Mouse (Mus musculus) hindbrain, postnatal 0 days (tissue): ENCODE measurements around the gene Trim47. TPM values are rescaled to one million over a fixed set of nuclear protein-coding genes. Genes with fewer than 3 reads are reported as not detected.
A peak's percentile ranks its signal among the peaks of the same experiment; 100 is the strongest.

Source experiments
- ATAC-seq: fragments of 200-750 bp; cut with Nextera tagmentation; 2 replicates; pipeline ENCODE4 v1.8.0; 2017; ENCODE audit warnings: mild to moderate bottlenecking, moderate TSS enrichment, moderate library complexity
- DNase-seq: peaks from one replicate; pipeline ENCODE4 v3.0.0-alpha.2; 2015; ENCODE audit warnings: low spot score
- H3K27ac ChIP-seq: fragments of 300-500 bp; sonication (generic); 2 replicates; pipeline ENCODE4 v1.5.1; 2014; ENCODE audit warnings: mild to moderate bottlenecking
- H3K27me3 ChIP-seq: fragments of 300-500 bp; sonication (generic); 2 replicates; pipeline ENCODE4 v1.6.1; 2014; ENCODE audit warnings: low read length, mixed read lengths; ENCODE audit not compliant: insufficient read depth
- H3K36me3 ChIP-seq: fragments of 300-500 bp; sonication (generic); 2 replicates; pipeline ENCODE4 v1.6.1; 2014; ENCODE audit warnings: low read length, mixed read lengths; ENCODE audit not compliant: insufficient read depth
- H3K4me1 ChIP-seq: fragments of 300-500 bp; sonication (generic); 2 replicates; pipeline ENCODE4 v1.6.1; 2014; ENCODE audit warnings: antibody characterized with exemption, low read length, mixed read lengths; ENCODE audit not compliant: insufficient read depth
- H3K4me2 ChIP-seq: fragments of 300-500 bp; sonication (generic); 2 replicates; pipeline ENCODE4 v1.6.1; 2014; ENCODE audit warnings: low read depth, mild to moderate bottlenecking, low read length, moderate library complexity, mixed read lengths
- H3K4me3 ChIP-seq: fragments of 300-500 bp; sonication (generic); 2 replicates; pipeline ENCODE4 v1.5.1; 2014; ENCODE audit warnings: low read length
- H3K9ac ChIP-seq: fragments of 300-500 bp; sonication (generic); replicated peaks from 2 replicates; pipeline ENCODE4 v1.6.1; 2014; ENCODE audit warnings: mild to moderate bottlenecking, low read length, moderate library complexity, mixed read lengths
- H3K9me3 ChIP-seq: fragments of 300-500 bp; sonication (generic); 2 replicates; pipeline ENCODE4 v1.6.1; 2016; ENCODE audit warnings: low read length, mixed read lengths
- CTCF ChIP-seq: IDR thresholded peaks from 2 replicates; pipeline ENCODE4 v1.5.1; 2016; ENCODE audit warnings: antibody characterized with exemption, control low read depth, low read depth
- WGBS: fragments of 180-500 bp; shearing (Covaris S2); extraction: QIAGEN DNeasy Blood & Tissue Kit; methylation state at CpG from one replicate; pipeline ENCODE4 v1.1.7; 2014; 5-methylcytosine and 5-hydroxymethylcytosine counted together
- polyA plus RNA-seq: library from polyadenylated mRNA; unstranded; fragments of >200 nt; fragmentation: Nextera tagmentation; extraction: Ambion mirVana; gene quantifications from 2 replicates; pipeline ENCODE4 v1.2.1, GENCODE M21; 2015
- total RNA-seq: library from RNA; depleted of rRNA; stranded (reverse); fragments of >200 nt; gene quantifications from 2 replicates; pipeline ENCODE4 v1.2.3, GENCODE M21; 2014

Trim47 gene
- total and polyA plus RNA-seq, 2 experiments from 2014 or later: 9.5 to 17.0 TPM

DNA sequence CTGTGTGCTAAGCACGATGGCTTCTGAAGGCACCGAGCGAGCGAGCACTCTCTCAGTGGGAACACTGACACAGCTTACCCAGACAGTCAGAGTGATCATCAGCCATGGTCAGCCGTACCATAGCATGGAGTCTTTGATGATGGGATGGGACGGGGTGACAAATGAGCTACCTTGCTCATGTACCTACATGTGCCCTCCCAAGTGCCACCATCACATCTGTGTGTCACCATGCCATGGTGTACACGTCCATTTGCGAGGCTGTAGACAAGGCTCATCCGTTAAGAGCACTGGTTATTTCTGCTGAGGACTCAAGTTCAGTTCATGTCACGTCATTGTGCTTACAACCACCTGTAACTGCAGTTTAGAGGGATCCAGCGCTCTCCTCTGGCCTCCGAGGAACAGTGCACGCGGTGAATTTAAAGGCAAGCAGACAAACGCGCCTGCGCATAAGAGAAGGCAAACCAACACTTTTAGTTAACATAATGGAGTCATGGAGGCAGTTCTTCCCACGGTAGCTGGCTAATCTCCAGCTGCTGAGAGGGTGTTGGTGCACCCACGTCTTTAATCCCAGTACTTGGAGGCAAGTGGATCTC, 15.3 kb downstream of the Trim47 start:
- ATAC-seq (no peak), DNase-seq (no peak)
- Histone ChIP-seq H3K27me3 (peaks cover 33% of the 10 kb centered on the region), H3K4me3 (no peak overlapping the region), H3K27ac (no peak overlapping the region), H3K9me3 (no peaks in the 10 kb centered on the region), H3K4me2 (no peak overlapping the region), H3K36me3 (no peaks in the 10 kb centered on the region), H3K4me1 (0 out of 2 replicates have a peak, but pooled peaks cover 9% of the 10 kb centered on the region), H3K9ac (no peak overlapping the region)
- 85% methylated on average over 19 of the region's 19 CpGs for WGBS
- TF ChIP-seq CTCF: no peak

DNA sequence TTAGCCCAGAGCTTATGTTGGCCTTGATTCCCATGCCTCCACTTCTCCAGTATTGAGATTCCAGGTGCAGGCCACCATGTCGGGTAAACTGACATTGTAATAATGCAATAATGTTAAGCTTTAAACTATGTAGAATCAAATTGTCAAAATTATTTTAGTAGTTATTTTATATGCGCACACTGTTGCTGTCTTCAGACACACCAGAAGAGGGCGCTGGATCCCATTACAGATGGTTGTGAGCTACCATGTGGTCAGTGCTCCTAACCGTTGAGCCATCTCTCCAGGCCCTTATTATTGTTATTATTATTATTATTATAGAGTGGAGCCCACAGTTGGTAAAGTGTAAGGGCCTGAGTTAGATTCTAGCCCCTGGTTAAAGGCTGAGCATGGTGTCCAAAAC, 15.9 kb downstream of the Trim47 start:
- no peak for ATAC-seq
- DNase-seq: no peak
- Histone ChIP-seq H3K4me3 (no peak overlapping the region), H3K4me1 (0 out of 2 replicates have a peak, but pooled peaks cover 9% of the 10 kb centered on the region), H3K36me3 (no peaks in the 10 kb centered on the region), H3K9me3 (no peaks in the 10 kb centered on the region), H3K4me2 (no peak overlapping the region), H3K27ac (no peak overlapping the region), H3K9ac (no peak overlapping the region), H3K27me3 (peaks cover 33% of the 10 kb centered on the region)
- WGBS: 77% methylated on average over 4 of the region's 4 CpGs
- peak; percentile 32 for TF ChIP-seq CTCF

DNA sequence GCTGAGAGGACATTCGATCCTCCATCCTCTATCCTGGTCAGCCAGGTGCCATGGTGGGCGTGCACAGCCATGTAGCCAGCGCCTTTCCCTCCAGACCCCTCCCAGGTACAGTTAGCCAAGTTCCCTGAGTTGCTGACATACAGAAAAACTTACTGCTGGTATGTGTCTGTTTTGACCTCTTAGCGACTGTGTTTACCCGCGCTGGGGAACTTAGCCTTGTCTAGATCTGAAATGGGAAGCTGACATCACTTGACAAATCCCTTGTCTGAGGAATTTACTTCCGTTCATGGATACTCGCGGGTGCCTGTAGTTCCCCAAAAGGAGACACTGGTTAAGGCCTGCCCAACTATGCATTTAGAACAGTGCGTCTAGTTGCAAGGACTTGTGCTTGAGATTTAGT, 16.5 kb downstream of the Trim47 start:
- H3K4me3 ChIP-seq: peak overlapping the region; percentile 41
- no peak overlapping the region; the same call in 1 of the 2 replicates for H3K9ac ChIP-seq
- ATAC-seq (no peak), DNase-seq (no peak)
- 31% methylated on average over 10 of the region's 10 CpGs for WGBS
- no peak for TF ChIP-seq CTCF
- peak overlapping the region; percentile 59 for H3K4me2 ChIP-seq
- H3K4me1 ChIP-seq: 0 out of 2 replicates have a peak, but pooled peaks cover 9% of the 10 kb centered on the region
- peaks cover 33% of the 10 kb centered on the region for H3K27me3 ChIP-seq
- H3K36me3 ChIP-seq: no peaks in the 10 kb centered on the region
- 0 out of 2 replicates have a peak overlapping the region, but pooled peaks have one; percentile 22 for H3K27ac ChIP-seq
- no peaks in the 10 kb centered on the region for H3K9me3 ChIP-seq

DNA sequence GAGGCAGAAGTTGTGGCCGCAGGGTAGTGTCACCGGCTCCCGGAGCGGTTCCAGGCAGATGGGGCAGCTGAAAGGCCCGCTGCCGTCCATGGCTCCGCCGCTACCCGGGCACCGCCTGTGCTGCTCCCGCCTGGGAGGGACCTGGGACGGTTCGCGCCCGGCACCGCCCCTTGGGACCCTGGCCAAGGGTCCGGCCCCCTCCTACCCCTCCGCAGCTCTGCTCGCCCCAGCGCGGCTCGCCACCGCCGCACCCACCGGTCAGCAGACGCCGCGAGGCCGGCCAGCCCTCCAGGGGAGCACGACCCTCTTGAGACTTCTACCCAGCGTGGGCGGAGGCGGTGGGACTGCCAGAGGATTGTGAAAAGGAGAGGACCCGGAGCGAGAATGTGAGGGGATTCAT, 16.9 kb downstream of the Trim47 start:
- Histone ChIP-seq H3K4me3 (peak overlapping the region; percentile 41), H3K27ac (0 out of 2 replicates have a peak overlapping the region, but pooled peaks have one; percentile 22), H3K4me2 (peak overlapping the region; percentile 59), H3K27me3 (peaks cover 33% of the 10 kb centered on the region), H3K9ac (peak overlapping the region; percentile 18; the same call in 1 of the 2 replicates), H3K9me3 (no peaks in the 10 kb centered on the region), H3K36me3 (no peaks in the 10 kb centered on the region), H3K4me1 (0 out of 2 replicates have a peak, but pooled peaks cover 9% of the 10 kb centered on the region)
- no peak; the same call in 1 of the 2 replicates for ATAC-seq
- TF ChIP-seq CTCF: no peak
- 3% methylated on average over 34 of the region's 35 CpGs for WGBS
- DNase-seq: peak; percentile 41

DNA sequence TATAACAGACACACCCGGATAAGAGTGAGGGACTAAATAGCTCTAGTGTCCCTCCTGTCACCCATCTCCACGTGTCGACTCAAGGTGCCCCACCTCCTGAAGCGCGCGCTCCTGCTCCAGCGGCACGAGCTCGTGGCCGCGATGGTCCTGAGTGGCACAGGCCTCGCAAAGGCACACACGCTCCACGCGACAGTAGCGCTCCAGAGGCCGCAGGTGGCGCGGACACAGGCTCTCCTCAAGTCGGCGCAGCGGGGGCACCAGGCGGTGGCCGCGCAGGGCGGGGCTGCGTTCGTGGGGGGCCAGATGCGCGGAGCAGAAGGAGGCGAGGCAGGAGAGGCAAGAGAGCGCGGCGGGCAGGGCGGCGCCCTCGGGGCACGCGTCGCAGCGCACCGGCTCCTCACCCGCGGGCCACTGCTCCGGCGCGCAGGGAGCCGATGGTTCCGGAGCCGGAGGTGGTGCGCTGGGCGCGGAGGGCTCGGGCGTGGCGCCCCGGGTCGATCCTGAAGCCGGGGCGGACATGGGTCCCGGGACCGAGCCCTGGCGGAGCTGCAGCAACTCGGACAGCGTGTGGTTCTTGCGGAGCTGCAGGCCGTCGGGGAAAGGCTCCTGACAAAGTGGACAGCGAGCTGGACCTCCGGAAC, 17.4 kb downstream of the Trim47 start:
- no peak for TF ChIP-seq CTCF
- Histone ChIP-seq H3K27ac (0 out of 2 replicates have a peak overlapping the region, but pooled peaks have one; percentile 22), H3K4me3 (peak overlapping the region; percentile 41), H3K27me3 (peaks cover 33% of the 10 kb centered on the region), H3K4me1 (0 out of 2 replicates have a peak, but pooled peaks cover 9% of the 10 kb centered on the region), H3K4me2 (peak overlapping the region; percentile 59), H3K36me3 (no peaks in the 10 kb centered on the region), H3K9me3 (no peaks in the 10 kb centered on the region), H3K9ac (peak overlapping the region; percentile 18; the same call in 1 of the 2 replicates)
- DNase-seq (no peak), ATAC-seq (0 out of 2 replicates have a peak, but pooled peaks have one; percentile 22)
- 2% methylated on average over 66 of the region's 70 CpGs for WGBS

DNA sequence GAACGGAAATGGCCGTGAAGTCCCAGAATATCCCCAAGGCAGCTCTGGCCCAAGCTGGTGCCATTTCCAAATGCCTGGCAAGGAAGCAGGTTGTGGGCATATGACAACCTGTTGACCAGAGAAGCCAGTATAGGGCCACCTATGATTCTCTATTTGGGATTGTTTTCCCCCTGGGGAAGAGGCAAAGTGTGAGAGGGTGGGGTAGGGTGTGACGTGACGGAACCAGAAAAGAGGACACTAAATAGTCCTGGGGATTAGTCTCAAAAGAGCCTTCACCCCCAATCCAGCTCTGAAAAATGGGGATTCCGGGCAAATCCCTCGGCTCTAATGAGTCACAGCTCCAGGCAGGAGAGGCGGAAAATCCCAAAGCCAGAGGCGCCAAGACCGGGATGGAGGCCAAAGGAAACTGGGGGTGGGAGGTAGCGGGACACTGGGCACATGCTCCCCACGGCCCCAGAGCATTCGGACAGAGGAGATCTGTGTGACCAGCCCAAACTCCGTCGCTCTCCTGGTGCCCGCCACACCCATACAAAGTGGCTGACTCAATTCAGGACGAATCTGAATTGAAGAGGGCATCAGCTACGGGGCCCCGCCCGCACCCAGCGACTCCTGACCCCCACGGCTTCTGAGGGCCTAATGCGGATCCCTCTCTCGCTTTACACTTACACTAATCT, 18.4 kb downstream of the Trim47 start:
- H3K9me3 ChIP-seq: no peaks in the 10 kb centered on the region
- 2% methylated on average over 23 of the region's 23 CpGs for WGBS
- peak; percentile 25; the same call in 1 of the 2 replicates for ATAC-seq
- H3K9ac ChIP-seq: no peak overlapping the region
- H3K27ac ChIP-seq: no peak overlapping the region
- peaks cover 33% of the 10 kb centered on the region for H3K27me3 ChIP-seq
- peak overlapping the region; percentile 59 for H3K4me2 ChIP-seq
- H3K4me1 ChIP-seq: 0 out of 2 replicates have a peak, but pooled peaks cover 15% of the 10 kb centered on the region
- H3K36me3 ChIP-seq: no peaks in the 10 kb centered on the region
- no peak for DNase-seq
- H3K4me3 ChIP-seq: peak overlapping the region; percentile 41
- no peak for TF ChIP-seq CTCF
